Mouse (Mus musculus): ENCODE measurements around the gene Vps26b. TPM values are rescaled to one million over a fixed set of nuclear protein-coding genes. Genes with fewer than 3 reads are reported as not detected.

Vps26b gene
- total RNA-seq, 1 experiment from 2014 or later, result 43.3 TPM

DNA sequence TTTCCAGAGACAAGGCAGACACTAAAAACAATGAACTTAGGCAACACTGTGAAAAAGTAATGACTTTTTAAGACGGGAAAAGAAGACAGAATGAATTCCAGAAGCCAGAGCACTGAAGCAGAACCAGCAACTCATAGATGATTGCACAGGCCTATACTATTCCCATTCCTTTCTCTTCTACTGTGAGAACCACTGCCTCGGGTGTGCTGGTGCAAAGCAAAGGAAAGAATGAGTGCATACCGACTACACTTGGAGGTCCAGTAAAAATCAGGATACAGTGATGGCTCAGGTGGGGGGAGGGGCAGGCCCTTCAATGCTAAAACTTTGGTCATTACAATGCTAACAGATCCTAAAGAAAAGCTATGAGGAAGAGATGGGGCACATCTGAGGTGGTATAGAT, 36.0 kb downstream of the Vps26b start:
- DNase-seq, result no peak

- DNase-seq, result no peak
These were observed 36.7 kb downstream of the Vps26b start for GRCm38 (mm10) chr9:26993118-26993517.

- no peak for DNase-seq
These were observed 39.7 kb downstream of the Vps26b start for GRCm38 (mm10) chr9:26990181-26990580.

DNA sequence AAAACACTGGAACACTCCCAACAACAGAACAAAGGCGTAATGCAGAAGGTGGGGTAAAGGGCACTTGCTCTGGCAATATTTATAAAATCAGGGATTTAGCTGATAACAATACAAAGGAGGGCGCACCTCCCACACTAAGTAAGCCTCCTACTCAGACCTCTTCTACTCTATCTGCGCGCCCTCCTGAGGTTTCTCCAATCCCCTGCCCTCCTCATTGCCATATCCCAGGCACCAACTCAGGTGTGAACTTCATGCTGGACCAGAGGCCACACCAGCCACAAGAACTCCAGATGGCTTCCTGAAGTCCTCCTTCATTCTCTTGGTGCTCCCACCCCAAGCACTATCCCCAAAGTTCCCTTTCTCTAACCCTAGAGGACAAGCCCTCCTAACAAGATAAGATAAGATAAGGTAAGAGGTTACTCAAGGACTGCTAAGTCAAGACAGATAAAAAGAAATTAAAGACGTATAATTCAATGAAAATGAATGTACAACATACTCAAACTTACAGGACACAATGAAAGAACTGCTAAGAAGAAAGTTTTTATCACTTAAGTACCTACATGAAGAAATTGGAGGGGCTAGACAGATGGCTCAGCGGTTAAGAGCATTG, 44.1 kb downstream of the Vps26b start:
- DNase-seq, result no peak

DNA sequence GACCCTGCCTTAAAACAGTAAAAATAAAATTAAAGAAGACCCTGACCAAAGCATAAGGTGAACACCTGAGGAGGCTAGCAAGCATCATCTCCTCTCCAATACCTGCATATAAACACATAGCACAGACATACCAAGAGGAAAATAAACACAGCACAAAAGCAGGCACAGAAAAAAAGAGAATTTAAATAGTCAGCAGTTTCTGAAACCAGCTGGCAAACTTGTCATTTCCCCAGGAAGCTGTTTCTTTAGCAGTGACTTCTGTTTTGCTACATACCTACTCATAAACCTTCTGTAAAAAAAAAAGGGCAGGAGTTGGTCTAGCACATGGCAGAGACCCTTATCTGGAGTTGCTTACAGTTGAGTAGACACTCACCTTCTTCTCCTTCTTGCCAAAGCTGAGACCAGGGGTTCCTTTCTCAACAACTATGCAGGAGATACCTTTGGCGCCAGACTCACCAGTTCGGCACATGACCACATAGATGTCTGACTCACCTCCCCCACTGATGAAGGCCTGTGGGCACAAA, 44.7 kb downstream of the Vps26b start:
- no peak for DNase-seq

GRCm38 (mm10) chr9:26978776-26979175, 51.1 kb downstream of the Vps26b start:
- no peak for DNase-seq

DNA sequence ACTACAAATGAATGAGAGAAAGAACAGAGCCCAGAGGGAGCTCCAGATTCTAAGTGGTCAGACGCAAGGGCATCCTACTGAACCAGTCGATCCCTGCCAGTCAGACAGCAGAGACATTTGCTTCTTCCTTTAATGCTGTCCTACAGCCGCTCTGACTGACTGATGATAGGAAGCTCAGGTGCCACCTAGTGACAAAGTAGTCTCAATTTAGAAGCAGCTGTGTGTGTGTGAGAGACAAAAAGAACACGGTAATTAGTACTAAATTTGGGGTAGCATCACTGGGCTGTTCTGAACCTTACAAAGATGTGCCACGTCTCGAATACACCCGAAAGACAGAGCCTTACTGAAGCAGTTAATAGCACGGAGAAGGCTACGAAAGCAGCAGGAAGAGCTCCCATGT, 52.1 kb downstream of the Vps26b start:
- no peak for DNase-seq

Other genes with a start within 250 kb of the Vps26b start
- gene Glb1l2, start 223.6 kb downstream of the Vps26b start, total RNA-seq (2021), result 3.7 and 4.0 TPM in 2 replicates
- 1.0 and 1.1 TPM in 2 replicates for gene Glb1l3, start 169.2 kb downstream of the Vps26b start, total RNA-seq (2021)
- not detected in 2 replicates for gene Gm1110, start 107.0 kb downstream of the Vps26b start, total RNA-seq (2021)
- gene Acad8, start 30.5 kb downstream of the Vps26b start, total RNA-seq (2021), result 64.1 and 95.4 TPM in 2 replicates
- gene Thyn1, start 30.4 kb downstream of the Vps26b start, total RNA-seq (2021), result 39.6 and 46.1 TPM in 2 replicates
- gene Ncapd3, start 110 bp upstream of the Vps26b start, total RNA-seq (2021), result 21.5 and 24.5 TPM in 2 replicates
- 35.7 and 36.5 TPM in 2 replicates for gene Jam3, start 125.4 kb upstream of the Vps26b start, total RNA-seq (2021)

All from adrenal gland, postnatal 25 days (tissue).